Mouse (Mus musculus) CH12.LX (cell line): ENCODE data around the gene H2-M11. TPM values are rescaled to one million over a fixed set of nuclear protein-coding genes. Genes with fewer than 3 reads are reported as not detected.

Source experiments
- DNase-seq: peaks from one replicate; pipeline ENCODE4 v3.0.0-alpha.2; 2013; ENCODE audit errors: extremely low read depth
- H3K27ac ChIP-seq: 2 replicates; pipeline ENCODE4 v1.5.1; 2012; ENCODE audit warnings: low read depth, mild to moderate bottlenecking, control low read depth, moderate library complexity; ENCODE audit not compliant: insufficient read depth
- H3K27me3 ChIP-seq: replicated peaks from 2 replicates; pipeline ENCODE3; 2012; ENCODE audit warnings: inconsistent platforms
- H3K36me3 ChIP-seq, 2 experiments: replicated peaks in 1 of 2; 2 replicates each; pipeline versions ENCODE3 to v1.6.1; 2012; ENCODE audit warnings: inconsistent platforms in 1 of 2, low read length in 1 of 2, mild to moderate bottlenecking in 1 of 2, mixed read lengths in 1 of 2, moderate library complexity in 1 of 2; ENCODE audit not compliant: control insufficient read depth in 1 of 2, insufficient read depth in 1 of 2
- H3K4me1 ChIP-seq, 2 experiments: 2 replicates each; pipeline ENCODE4 v1.6.1; 2012; ENCODE audit warnings: inconsistent platforms in 1 of 2, moderate library complexity in 1 of 2; ENCODE audit not compliant: insufficient read depth in 2 of 2, control insufficient read depth in 1 of 2
- H3K4me2 ChIP-seq: 2 replicates; pipeline ENCODE4 v1.6.1; 2012; ENCODE audit warnings: low read depth, mild to moderate bottlenecking, control low read depth; ENCODE audit not compliant: poor library complexity, insufficient read depth, severe bottlenecking
- H3K4me3 ChIP-seq, 3 experiments: fragments of 150-350 bp in 1 of 3; sonication (generic) in 1 of 3; replicated peaks in 1 of 3; 2 replicates each; pipeline versions ENCODE3 to v1.5.1; 2011 to 2012; ENCODE audit warnings: low read depth in 2 of 3, low read length in 2 of 3, mild to moderate bottlenecking in 2 of 3, moderate library complexity in 2 of 3, control low read depth in 1 of 3, improper control_type of control experiment in 1 of 3, inconsistent platforms in 1 of 3, mixed read lengths in 1 of 3; ENCODE audit not compliant: poor library complexity in 1 of 3
- H3K79me2 ChIP-seq: replicated peaks from 2 replicates; pipeline ENCODE4 v1.6.1; 2012; ENCODE audit warnings: mild to moderate bottlenecking, moderate library complexity; ENCODE audit not compliant: control insufficient read depth, poor library complexity, insufficient read depth, severe bottlenecking; ENCODE audit errors: extremely low read depth
- H3K9ac ChIP-seq: 2 replicates; pipeline ENCODE4 v1.6.1; 2012; ENCODE audit warnings: low read depth, mild to moderate bottlenecking, control low read depth, moderate library complexity; ENCODE audit not compliant: insufficient read depth
- H3K9me3 ChIP-seq: replicated peaks from 2 replicates; pipeline ENCODE3; 2012; ENCODE audit warnings: low read length, inconsistent platforms, mixed read lengths
- BHLHE40 ChIP-seq: IDR thresholded peaks from 2 replicates; pipeline ENCODE4 v1.6.1; 2011; ENCODE audit warnings: mild to moderate bottlenecking, low read depth, low read length, improper control_type of control experiment
- CHD1 ChIP-seq: IDR thresholded peaks from 2 replicates; pipeline ENCODE4 v1.6.1; 2012; ENCODE audit warnings: low read depth, low read length, improper control_type of control experiment, inconsistent platforms
- CHD2 ChIP-seq: IDR thresholded peaks from 2 replicates; pipeline ENCODE4 v1.6.1; 2011; ENCODE audit warnings: low read length, improper control_type of control experiment
- JUN ChIP-seq: IDR thresholded peaks from 2 replicates; pipeline ENCODE4 v1.6.1; 2011; ENCODE audit warnings: low read depth, mild to moderate bottlenecking, low read length, improper control_type of control experiment, moderate library complexity; ENCODE audit not compliant: insufficient read depth
- MXI1 ChIP-seq: IDR thresholded peaks from 2 replicates; pipeline ENCODE4 v1.6.1; 2011; ENCODE audit warnings: mild to moderate bottlenecking, low read depth, low read length, improper control_type of control experiment
- NELFE ChIP-seq: IDR thresholded peaks from 2 replicates; pipeline ENCODE4 v1.6.1; 2011; ENCODE audit warnings: low read depth, low read length, improper control_type of control experiment
- POLR2AphosphoS2 ChIP-seq: IDR thresholded peaks from 2 replicates; pipeline ENCODE4 v1.6.1; 2011; ENCODE audit warnings: low read depth, low read length, improper control_type of control experiment
- UBTF ChIP-seq: IDR thresholded peaks from 2 replicates; pipeline ENCODE4 v1.6.1; 2012; ENCODE audit warnings: low read depth, mild to moderate bottlenecking, inconsistent platforms, low read length, improper control_type of control experiment, moderate library complexity
- USF1 ChIP-seq: IDR thresholded peaks from 2 replicates; pipeline ENCODE4 v1.6.1; 2014; ENCODE audit warnings: low read depth, mild to moderate bottlenecking, inconsistent platforms, low read length, improper control_type of control experiment
- ZMIZ1 ChIP-seq: IDR thresholded peaks from 2 replicates; pipeline ENCODE4 v1.6.1; 2012; ENCODE audit warnings: low read depth, mild to moderate bottlenecking, inconsistent platforms, low read length, improper control_type of control experiment
- dilution Hi-C: fragments of 300-500 bp; cut with MboI; formaldehyde crosslinking; loops from 2 replicates; pipeline ENCODE4 v1.14.3; 2020; ENCODE audit warnings: low sequenced_read_pairs; ENCODE audit not compliant: extremely low pct_unique_long_range_greater_than_20kb, extremely low pct_ligation_motif_present
- in situ Hi-C: fragments of 300-500 bp; cut with MboI; formaldehyde crosslinking; loops from 3 replicates; pipeline ENCODE4 v1.14.3; 2019; ENCODE audit warnings: low sequenced_read_pairs, low pct_ligation_motif_present, low pct_unique_long_range_greater_than_20kb, mixed read lengths
- polyA plus RNA-seq: library from polyadenylated mRNA; unstranded; fragments of >175 nt; gene quantifications from 2 replicates; pipeline ENCODE4 v1.2.1, GENCODE M21; 2012; ENCODE audit warnings: low read depth; ENCODE audit not compliant: insufficient read length
- total RNA-seq, 2 experiments: library from RNA; depleted of rRNA; stranded (reverse); fragments of 300-350 nt in 1 of 2; fragments of >200 nt in 1 of 2; gene quantifications; 2 replicates each; pipeline ENCODE4 v1.2.3; 2012 to 2014

H2-M11 gene
- total and polyA plus RNA-seq, 3 experiments: not detected

GRCm38 (mm10) chr17:36503910-36504309 is 43.0 kb upstream of the H2-M11 start:
- in situ Hi-C loops (no loop called here), dilution Hi-C loops (no loop called here)
- no peaks in the 10 kb centered on the region for H3K79me2 ChIP-seq
- peaks cover 90% of the 10 kb centered on the region for H3K27me3 ChIP-seq
- no peak for TF ChIP-seq UBTF
- TF ChIP-seq POLR2AphosphoS2: no peak
- TF ChIP-seq CHD1: no peak
- TF ChIP-seq CHD2: no peak
- no peak for TF ChIP-seq ZMIZ1
- no peak for TF ChIP-seq JUN
- no peak for TF ChIP-seq MXI1
- TF ChIP-seq NELFE: no peak
- no peak for TF ChIP-seq USF1
- TF ChIP-seq BHLHE40: no peak
- no peak for DNase-seq
- no peak overlapping the region for H3K4me2 ChIP-seq
- no peak overlapping the region for H3K27ac ChIP-seq
- no peaks in the 10 kb centered on the region for H3K36me3 ChIP-seq
- H3K9ac ChIP-seq: no peak overlapping the region
- H3K4me1 ChIP-seq: peaks cover 0 to 5% of the 10 kb centered on the region in 2 experiments; a peak in 1 of 4 replicates
- H3K9me3 ChIP-seq: no peaks in the 10 kb centered on the region
- no peak overlapping the region for H3K4me3 ChIP-seq

Other genes with a start within 250 kb of the H2-M11 start
- gene H2-M10.1, start 220.9 kb upstream of the H2-M11 start, total RNA-seq (2012; rRNA removed): 16.7 and 21.4 TPM in 2 replicates
- 0.43 and 0.78 TPM in 2 replicates for gene H2-M10.1, start 220.9 kb upstream of the H2-M11 start, total RNA-seq (2014; rRNA removed)
- 0.66 and 1.5 TPM in 2 replicates for gene H2-M10.1, start 220.9 kb upstream of the H2-M11 start, polyA plus RNA-seq
- gene H2-M10.3, start 178.7 kb upstream of the H2-M11 start, total RNA-seq (2012; rRNA removed): 0.13 and 0.17 TPM in 2 replicates
- gene H2-M10.3, start 178.7 kb upstream of the H2-M11 start, total RNA-seq (2014; rRNA removed): not detected in 2 replicates
- gene H2-M10.3, start 178.7 kb upstream of the H2-M11 start, polyA plus RNA-seq: not detected in 2 replicates
- not detected in 2 replicates for gene H2-M10.4, start 84.7 kb upstream of the H2-M11 start, total RNA-seq (2012; rRNA removed)
- gene H2-M10.4, start 84.7 kb upstream of the H2-M11 start, total RNA-seq (2014; rRNA removed): not detected in 2 replicates
- not detected in 2 replicates for gene H2-M10.4, start 84.7 kb upstream of the H2-M11 start, polyA plus RNA-seq
- gene H2-M9, start 95.6 kb downstream of the H2-M11 start, total RNA-seq (2012; rRNA removed): not detected in 2 replicates
- not detected in 2 replicates for gene H2-M9, start 95.6 kb downstream of the H2-M11 start, total RNA-seq (2014; rRNA removed)
- gene H2-M9, start 95.6 kb downstream of the H2-M11 start, polyA plus RNA-seq: not detected in 2 replicates
- gene H2-M1, start 125.1 kb downstream of the H2-M11 start, total RNA-seq (2012; rRNA removed): not detected in 2 replicates
- not detected in 2 replicates for gene H2-M1, start 125.1 kb downstream of the H2-M11 start, total RNA-seq (2014; rRNA removed)
- gene H2-M1, start 125.1 kb downstream of the H2-M11 start, polyA plus RNA-seq: not detected in 2 replicates
- not detected in 2 replicates for gene H2-M10.5, start 225.8 kb downstream of the H2-M11 start, total RNA-seq (2012; rRNA removed)
- gene H2-M10.5, start 225.8 kb downstream of the H2-M11 start, total RNA-seq (2014; rRNA removed): not detected in 2 replicates
- not detected in 2 replicates for gene H2-M10.5, start 225.8 kb downstream of the H2-M11 start, polyA plus RNA-seq